Mouse (Mus musculus): ENCODE results near the gene Fam32a.

The Fam32a gene

GRCm38 (mm10) chr8:72222656-72223055, 3.1 kb downstream of the Fam32a start:
- in situ Hi-C loops (cut with MboI; ENCODE audit: unreplicated experiment in 2 of 2) = no loop called here

GRCm38 (mm10) chr8:72239499-72240402, 20.2 kb downstream of the Fam32a start, which contains the start of gene Ap1m1:
Ap1m1 (plus strand) TSS chr8:72240018.
- in situ Hi-C loops (cut with MboI; ENCODE audit: unreplicated experiment in 2 of 2) = loop anchor here in 1 of 2 experiments (5.0 kb wide), 1 partner anchor 62 kb away; no protein-coding TSS in a partner anchor

GRCm38 (mm10) chr8:72240403-72240763, 20.9 kb downstream of the Fam32a start:
- in situ Hi-C loops (cut with MboI; ENCODE audit: unreplicated experiment in 2 of 2) = loop anchor here in 1 of 2 experiments (5.0 kb wide), 1 partner anchor 63 kb away; no protein-coding TSS in a partner anchor

DNA sequence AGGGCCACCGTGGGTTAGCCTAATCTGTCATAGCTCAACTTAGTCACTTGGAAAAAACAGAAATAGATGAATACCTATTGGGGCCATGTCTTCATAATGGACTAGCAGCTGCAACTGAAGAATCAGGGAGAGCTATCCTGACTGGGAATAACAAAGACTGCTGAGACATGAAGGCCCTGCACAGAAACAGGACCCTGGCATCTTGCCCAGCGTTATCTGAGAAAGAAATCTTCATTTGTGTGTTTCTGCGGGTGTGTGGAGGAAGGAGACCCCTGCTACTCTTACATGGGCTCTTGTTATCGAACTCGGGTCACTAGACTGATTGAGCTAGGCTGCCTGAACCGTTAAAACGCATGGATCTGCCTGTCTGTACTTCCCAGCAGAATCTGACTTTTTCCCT, 21.4 kb downstream of the Fam32a start:
- in situ Hi-C loops (cut with MboI; ENCODE audit: unreplicated experiment in 2 of 2) = loop anchor here in 1 of 2 experiments (5.0 kb wide), 1 partner anchor 64 kb away; no protein-coding TSS in a partner anchor

DNA sequence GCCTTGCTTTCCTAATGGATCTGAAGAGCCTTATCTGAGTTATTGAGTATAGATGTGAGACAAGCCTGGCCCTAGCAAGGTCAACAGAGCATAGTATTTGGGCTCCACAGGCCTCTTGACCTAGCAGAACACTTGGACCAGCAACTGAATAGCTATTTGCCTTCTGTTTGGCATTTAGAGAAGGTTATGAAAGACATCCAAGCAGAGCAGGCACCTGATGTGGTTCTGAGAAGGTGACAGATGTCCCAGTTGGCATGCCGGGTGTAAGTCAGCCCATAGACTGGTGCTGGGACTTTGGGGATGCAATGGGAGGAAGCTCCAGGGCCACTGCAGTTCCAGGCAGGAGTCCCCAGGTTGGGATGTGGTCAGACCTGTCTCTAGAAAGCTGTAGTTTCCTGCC, 22.7 kb downstream of the Fam32a start:
- in situ Hi-C loops (cut with MboI; ENCODE audit: unreplicated experiment in 2 of 2) = loop anchor here in 1 of 2 experiments (5.0 kb wide), 1 partner anchor 65 kb away; no protein-coding TSS in a partner anchor

DNA sequence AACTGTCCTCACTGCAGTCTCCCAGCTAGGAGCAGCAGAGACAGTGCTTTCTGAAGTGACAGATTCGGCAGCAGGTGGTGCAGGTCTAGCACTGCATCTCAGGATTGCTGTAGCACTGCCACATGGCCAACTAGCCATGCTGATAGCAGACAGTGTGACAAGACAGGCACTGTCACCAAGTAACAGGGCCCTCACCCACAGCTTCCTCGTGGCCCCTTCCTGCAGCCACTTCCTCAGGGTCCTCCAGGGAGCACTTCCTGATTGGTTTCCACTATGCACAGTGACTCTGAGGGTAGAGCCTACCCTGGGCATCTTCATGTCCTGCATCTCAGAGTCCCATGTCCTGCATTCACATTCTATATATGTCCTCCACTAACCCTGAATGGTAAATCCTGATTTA, 25.1 kb downstream of the Fam32a start:
- in situ Hi-C loops (cut with MboI; ENCODE audit: unreplicated experiment in 2 of 2) = loop anchor here (5.0 kb wide), 1 partner anchor 67 kb away; no protein-coding TSS in a partner anchor

GRCm38 (mm10) chr8:72257171-72257901, 37.8 kb downstream of the Fam32a start:
- in situ Hi-C loops (cut with MboI; ENCODE audit: unreplicated experiment in 2 of 2) = loop anchor here in 1 of 2 experiments (5.0 kb wide), 1 partner anchor 110 kb away; no protein-coding TSS in a partner anchor

DNA sequence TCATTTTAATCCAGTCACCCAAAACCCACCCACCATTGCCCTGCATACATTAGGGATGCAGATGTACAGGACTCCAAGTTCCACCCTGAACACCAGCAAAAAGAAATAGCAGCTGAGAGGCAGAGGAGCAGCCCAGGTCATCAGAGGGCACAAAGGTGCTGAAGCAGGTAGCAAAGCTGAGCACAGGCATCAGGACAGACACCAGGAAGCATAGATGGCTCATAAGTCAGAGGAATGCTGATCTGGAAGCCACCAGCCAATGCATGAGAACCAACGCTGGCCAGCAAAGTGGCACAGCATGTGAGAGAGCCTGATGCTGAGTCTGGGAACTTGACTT, 38.3 kb downstream of the Fam32a start:
- in situ Hi-C loops (cut with MboI; ENCODE audit: unreplicated experiment in 2 of 2) = loop anchor here in 1 of 2 experiments (5.0 kb wide), 1 partner anchor 109 kb away; no protein-coding TSS in a partner anchor

- in situ Hi-C loops (cut with MboI; ENCODE audit: unreplicated experiment in 2 of 2) = loop anchor here in 1 of 2 experiments (5.0 kb wide), 1 partner anchor 107 kb away; no protein-coding TSS in a partner anchor
Measured at GRCm38 (mm10) chr8:72259862-72260261, 40.3 kb downstream of the Fam32a start.

DNA sequence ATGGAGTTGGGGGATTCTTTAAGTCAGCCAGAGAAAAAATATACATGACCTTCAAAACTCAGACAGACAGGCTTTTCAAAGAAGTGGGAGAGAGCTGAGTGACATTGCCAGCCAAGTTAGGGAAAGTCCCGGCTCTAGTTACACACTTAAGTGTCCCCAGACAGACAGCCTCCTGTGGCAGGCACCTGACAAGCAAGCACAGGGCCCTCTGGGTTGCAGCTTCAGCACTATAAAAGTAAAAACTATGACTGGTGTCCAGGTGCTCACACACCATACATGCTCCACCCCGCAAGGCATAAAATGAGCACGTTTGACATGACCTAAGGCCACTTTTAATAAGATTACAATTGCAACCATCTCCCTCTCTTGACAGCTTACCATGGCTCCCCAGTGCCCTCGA, 41.1 kb downstream of the Fam32a start:
- in situ Hi-C loops (cut with MboI; ENCODE audit: unreplicated experiment in 2 of 2) = no loop called here

DNA sequence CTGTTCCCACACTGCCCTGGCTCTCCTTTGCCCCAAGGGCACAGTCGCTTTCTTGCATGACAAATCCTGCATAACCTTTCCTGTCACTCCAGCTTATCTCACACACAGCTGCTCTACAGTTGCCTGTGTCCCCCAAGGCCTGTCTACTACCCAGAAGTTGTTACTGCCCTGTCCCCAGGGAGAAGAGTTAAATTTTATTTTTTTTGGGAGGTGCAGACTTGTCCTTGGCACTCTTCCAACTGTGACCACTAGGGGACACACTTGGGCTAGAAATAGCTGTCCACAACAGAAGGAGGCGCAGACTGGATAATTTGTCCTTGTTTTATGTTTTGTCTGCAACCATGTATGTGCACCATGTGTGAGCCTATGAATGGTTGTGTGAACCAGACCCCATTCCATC, 41.5 kb downstream of the Fam32a start:
- in situ Hi-C loops (cut with MboI; ENCODE audit: unreplicated experiment in 2 of 2) = no loop called here

DNA sequence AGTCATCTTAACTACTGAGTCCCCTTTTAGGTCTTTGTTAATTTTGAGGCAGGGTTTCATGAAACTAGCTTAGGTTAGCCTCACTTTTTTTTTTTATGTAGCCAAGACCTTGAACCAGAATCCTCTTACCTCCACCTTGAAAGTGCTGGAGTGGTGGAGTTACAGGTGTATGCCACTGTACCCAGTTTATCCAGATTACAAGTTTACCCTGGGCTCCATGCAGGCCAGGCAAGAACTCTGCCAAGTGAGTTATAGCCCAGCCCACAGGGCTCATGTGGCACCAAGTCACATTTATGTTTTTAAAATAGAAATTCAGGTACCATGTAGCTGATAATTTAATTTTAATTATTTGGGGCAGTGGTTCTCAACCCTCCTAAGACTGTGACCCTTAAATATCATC, 41.9 kb downstream of the Fam32a start:
- in situ Hi-C loops (cut with MboI; ENCODE audit: unreplicated experiment in 2 of 2) = no loop called here

DNA sequence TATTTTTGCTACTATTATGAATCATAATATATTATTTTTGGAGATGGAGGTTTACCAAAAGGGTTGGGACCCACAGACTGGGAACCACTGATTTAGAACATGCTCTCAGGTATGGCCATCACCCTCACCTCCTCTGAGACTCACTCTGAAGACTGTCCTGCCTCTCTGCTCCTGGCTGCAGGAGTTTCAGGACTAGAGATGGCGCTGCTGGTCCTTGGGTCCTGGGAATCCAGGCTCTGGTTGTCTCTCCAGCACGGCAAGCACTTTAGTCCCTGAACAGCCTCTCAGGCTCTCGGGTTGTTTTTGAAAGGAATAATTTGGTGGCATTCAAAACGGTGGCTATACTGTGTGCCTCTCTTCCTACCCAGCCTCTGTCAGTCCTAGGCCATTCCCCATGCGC, 42.3 kb downstream of the Fam32a start:
- in situ Hi-C loops (cut with MboI; ENCODE audit: unreplicated experiment in 2 of 2) = no loop called here

GRCm38 (mm10) chr8:72262756-72263155, 43.2 kb downstream of the Fam32a start:
- in situ Hi-C loops (cut with MboI; ENCODE audit: unreplicated experiment in 2 of 2) = no loop called here

GRCm38 (mm10) chr8:72263451-72263850, 43.9 kb downstream of the Fam32a start:
- in situ Hi-C loops (cut with MboI; ENCODE audit: unreplicated experiment in 2 of 2) = no loop called here

- in situ Hi-C loops (cut with MboI; ENCODE audit: unreplicated experiment in 2 of 2) = loop anchor here in 1 of 2 experiments (5.0 kb wide), 2 partner anchors 37 to 102 kb away; no protein-coding TSS in a partner anchor
Measured at GRCm38 (mm10) chr8:72265342-72265741, 45.8 kb downstream of the Fam32a start.

GRCm38 (mm10) chr8:72266671-72267070, 47.1 kb downstream of the Fam32a start:
- in situ Hi-C loops (cut with MboI; ENCODE audit: unreplicated experiment in 2 of 2) = loop anchor here in 1 of 2 experiments (5.0 kb wide), 2 partner anchors 36 to 101 kb away; no protein-coding TSS in a partner anchor

- in situ Hi-C loops (cut with MboI; ENCODE audit: unreplicated experiment in 2 of 2) = loop anchor here in 1 of 2 experiments (5.0 kb wide), 2 partner anchors 35 to 100 kb away; no protein-coding TSS in a partner anchor
Measured at GRCm38 (mm10) chr8:72267106-72267505, 47.6 kb downstream of the Fam32a start.

- in situ Hi-C loops (cut with MboI; ENCODE audit: unreplicated experiment in 2 of 2) = loop anchor here in 1 of 2 experiments (5.0 kb wide), 2 partner anchors 34 to 99 kb away; no protein-coding TSS in a partner anchor
Measured at GRCm38 (mm10) chr8:72268356-72268755, 48.8 kb downstream of the Fam32a start.

DNA sequence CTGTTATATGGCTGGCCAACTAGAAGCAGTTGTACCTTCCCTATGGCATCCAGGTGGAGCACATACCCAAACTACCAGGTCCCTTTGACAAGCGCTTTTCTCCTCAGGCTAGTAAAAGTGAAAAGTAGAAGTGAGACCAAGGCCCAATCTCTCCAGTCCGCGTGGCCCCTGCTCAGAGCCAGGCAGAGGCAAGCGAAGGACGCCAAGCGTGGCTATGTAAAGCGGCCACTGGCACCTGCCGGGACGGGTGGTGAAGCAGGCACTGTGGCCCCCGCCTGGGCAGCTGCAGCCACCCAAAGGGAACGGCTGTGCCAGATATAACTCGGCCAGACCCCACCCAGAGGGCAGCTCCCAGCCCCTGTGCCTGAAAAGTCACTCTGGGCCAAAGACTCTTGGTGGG, 51.1 kb downstream of the Fam32a start:
- in situ Hi-C loops (cut with MboI; ENCODE audit: unreplicated experiment in 2 of 2) = no loop called here

Measured in v-Abl transformed pro-B cells (cell line).